Mouse (Mus musculus): Measurements from ENCODE around the gene Gtf2ird2.

The Gtf2ird2 gene

GRCm38 (mm10) chr5:134235111-134235510 is 51.3 kb downstream of the Gtf2ird2 start:
- no peak for DNase-seq (ENCODE audit: low spot score)

- no peak for DNase-seq (ENCODE audit: low spot score)
Measured at GRCm38 (mm10) chr5:134236241-134236640, 52.4 kb downstream of the Gtf2ird2 start.

- DNase-seq (ENCODE audit: low spot score): peak; percentile 60
Measured at GRCm38 (mm10) chr5:134236796-134237195, 53.0 kb downstream of the Gtf2ird2 start.

GRCm38 (mm10) chr5:134237508-134237907 is 53.7 kb downstream of the Gtf2ird2 start:
- no peak for DNase-seq (ENCODE audit: low spot score)

GRCm38 (mm10) chr5:134237936-134238760 is 54.3 kb downstream of the Gtf2ird2 start:
- no peak for DNase-seq (ENCODE audit: low spot score)

- DNase-seq (ENCODE audit: low spot score): no peak
Measured at GRCm38 (mm10) chr5:134241831-134242230, 58.0 kb downstream of the Gtf2ird2 start.

GRCm38 (mm10) chr5:134243661-134244436 is 60.0 kb downstream of the Gtf2ird2 start:
- DNase-seq (ENCODE audit: low spot score): no peak

GRCm38 (mm10) chr5:134244890-134245289 is 61.1 kb downstream of the Gtf2ird2 start:
- DNase-seq (ENCODE audit: low spot score): no peak

- no peak for DNase-seq (ENCODE audit: low spot score)
Measured at GRCm38 (mm10) chr5:134246146-134246545, 62.3 kb downstream of the Gtf2ird2 start.

GRCm38 (mm10) chr5:134248608-134249244 is 64.9 kb downstream of the Gtf2ird2 start:
- no peak for DNase-seq (ENCODE audit: low spot score)

- DNase-seq (ENCODE audit: low spot score): no peak
Measured at GRCm38 (mm10) chr5:134249245-134249649, 65.4 kb downstream of the Gtf2ird2 start.

- no peak for DNase-seq (ENCODE audit: low spot score)
Measured at GRCm38 (mm10) chr5:134250601-134251000, 66.8 kb downstream of the Gtf2ird2 start.

- DNase-seq (ENCODE audit: low spot score): no peak
Measured at GRCm38 (mm10) chr5:134251083-134251482, 67.3 kb downstream of the Gtf2ird2 start.

- DNase-seq (ENCODE audit: low spot score): no peak
Measured at GRCm38 (mm10) chr5:134253806-134254205, 70.0 kb downstream of the Gtf2ird2 start.

GRCm38 (mm10) chr5:134255294-134255693 is 71.5 kb downstream of the Gtf2ird2 start:
- DNase-seq (ENCODE audit: low spot score): no peak

- no peak for DNase-seq (ENCODE audit: low spot score)
Measured at GRCm38 (mm10) chr5:134257349-134258031, 73.7 kb downstream of the Gtf2ird2 start.

- no peak for DNase-seq (ENCODE audit: low spot score)
Measured at GRCm38 (mm10) chr5:134258395-134258794, 74.6 kb downstream of the Gtf2ird2 start.

- DNase-seq (ENCODE audit: low spot score): no peak
Measured at GRCm38 (mm10) chr5:134258934-134259333, 75.1 kb downstream of the Gtf2ird2 start.

GRCm38 (mm10) chr5:134260001-134260636 is 76.3 kb downstream of the Gtf2ird2 start:
- no peak for DNase-seq (ENCODE audit: low spot score)

- DNase-seq (ENCODE audit: low spot score): no peak
Measured at GRCm38 (mm10) chr5:134265890-134266289, 82.1 kb downstream of the Gtf2ird2 start.

- peak; percentile 49 for DNase-seq (ENCODE audit: low spot score)
Measured at GRCm38 (mm10) chr5:134266404-134266803, 82.6 kb downstream of the Gtf2ird2 start.

Measured in spleen, adult 12 weeks (tissue).